Mouse (Mus musculus) heart, embryonic 16.5 days (tissue): ENCODE results near the gene Trp53. TPM values are rescaled to one million over a fixed set of nuclear protein-coding genes. Genes with fewer than 3 reads are reported as not detected.

Experiments used
- ATAC-seq: fragments of 200-750 bp; cut with Nextera tagmentation; replicated peaks from 2 replicates; pipeline ENCODE4 v1.8.0; 2017; ENCODE audit warnings: moderate number of reproducible peaks; ENCODE audit not compliant: insufficient read depth, low FRiP score; ENCODE audit errors: extremely low read depth
- H3K27ac ChIP-seq: fragments of 300-500 bp; sonication (generic); 2 replicates; pipeline ENCODE4 v1.5.1; 2014; ENCODE audit warnings: mild to moderate bottlenecking, low read length, control low read depth, moderate library complexity
- H3K27me3 ChIP-seq: fragments of 300-500 bp; sonication (generic); 2 replicates; pipeline ENCODE4 v1.6.1; 2014; ENCODE audit warnings: low read length, mixed read lengths; ENCODE audit not compliant: control insufficient read depth, insufficient read depth
- H3K36me3 ChIP-seq: fragments of 300-500 bp; sonication (generic); 2 replicates; pipeline ENCODE4 v1.6.1; 2014; ENCODE audit not compliant: control insufficient read depth, insufficient read depth
- H3K4me1 ChIP-seq: fragments of 300-500 bp; sonication (generic); 2 replicates; pipeline ENCODE4 v1.6.1; 2014; ENCODE audit warnings: low read length, mixed read lengths; ENCODE audit not compliant: control insufficient read depth, insufficient read depth
- H3K4me2 ChIP-seq: fragments of 300-500 bp; sonication (generic); 2 replicates; pipeline ENCODE4 v1.6.1; 2014; ENCODE audit warnings: low read depth, mild to moderate bottlenecking, control low read depth, low read length
- H3K4me3 ChIP-seq: fragments of 300-500 bp; sonication (generic); 2 replicates; pipeline ENCODE4 v1.5.1; 2014; ENCODE audit warnings: mild to moderate bottlenecking, control low read depth, low read length
- H3K9ac ChIP-seq: fragments of 300-500 bp; sonication (generic); 2 replicates; pipeline ENCODE4 v1.6.1; 2014; ENCODE audit warnings: low read length, control low read depth
- H3K9me3 ChIP-seq: fragments of 300-500 bp; sonication (generic); replicated peaks from 2 replicates; pipeline ENCODE4 v1.6.1; 2016; ENCODE audit warnings: low read length; ENCODE audit not compliant: control insufficient read depth
- WGBS: fragments of 180-500 bp; shearing (Covaris S2); extraction: QIAGEN DNeasy Blood & Tissue Kit; methylation state at CpG from one replicate; pipeline ENCODE4 v1.1.7; 2014; 5-methylcytosine and 5-hydroxymethylcytosine counted together
- polyA plus RNA-seq: library from polyadenylated mRNA; unstranded; fragments of >200 nt; fragmentation: Nextera tagmentation; extraction: Ambion mirVana; gene quantifications from 2 replicates; pipeline ENCODE4 v1.2.1, GENCODE M21; 2015

The Trp53 gene
- polyA plus RNA-seq, 1 experiment from 2014 or later: 87.0 TPM

GRCm38 (mm10) chr11:69589207-69589834 is 9.2 kb downstream of the Trp53 start:
- Histone ChIP-seq H3K27ac (no peak overlapping the region), H3K9me3 (no peaks in the 10 kb centered on the region), H3K4me3 (no peak overlapping the region), H3K36me3 (peaks cover 43% of the 10 kb centered on the region), H3K9ac (no peak overlapping the region), H3K4me1 (no peaks in the 10 kb centered on the region), H3K27me3 (no peaks in the 10 kb centered on the region), H3K4me2 (no peak overlapping the region)
- WGBS: 85% methylated on average over 22 of the region's 22 CpGs
- ATAC-seq: no peak

- no peaks in the 10 kb centered on the region for H3K4me1 ChIP-seq
- no peak overlapping the region for H3K9ac ChIP-seq
- H3K36me3 ChIP-seq: peaks cover 46% of the 10 kb centered on the region
- no peaks in the 10 kb centered on the region for H3K27me3 ChIP-seq
- 88% methylated on average over 8 of the region's 8 CpGs for WGBS
- no peak overlapping the region for H3K4me3 ChIP-seq
- ATAC-seq: no peak
- no peak overlapping the region for H3K27ac ChIP-seq
- H3K4me2 ChIP-seq: no peak overlapping the region
- no peaks in the 10 kb centered on the region for H3K9me3 ChIP-seq
These were observed 10.5 kb downstream of the Trp53 start for GRCm38 (mm10) chr11:69590622-69591021.

- Histone ChIP-seq H3K36me3 (peaks cover 46% of the 10 kb centered on the region), H3K27ac (no peak overlapping the region), H3K9me3 (no peaks in the 10 kb centered on the region), H3K4me2 (no peak overlapping the region), H3K9ac (no peak overlapping the region), H3K4me1 (no peaks in the 10 kb centered on the region), H3K4me3 (no peak overlapping the region), H3K27me3 (no peaks in the 10 kb centered on the region)
- no peak for ATAC-seq
- WGBS: 88% methylated on average over 3 of the region's 3 CpGs
These were observed 11.3 kb downstream of the Trp53 start for GRCm38 (mm10) chr11:69591424-69591823.

- no peak for ATAC-seq
- 65% methylated on average over 7 of the region's 7 CpGs for WGBS
- H3K27ac ChIP-seq: no peak overlapping the region
- H3K36me3 ChIP-seq: peaks cover 46% of the 10 kb centered on the region
- H3K4me1 ChIP-seq: no peaks in the 10 kb centered on the region
- no peak overlapping the region for H3K4me3 ChIP-seq
- no peaks in the 10 kb centered on the region for H3K9me3 ChIP-seq
- no peaks in the 10 kb centered on the region for H3K27me3 ChIP-seq
- H3K9ac ChIP-seq: no peak overlapping the region
- H3K4me2 ChIP-seq: no peak overlapping the region
These were observed 11.9 kb downstream of the Trp53 start for GRCm38 (mm10) chr11:69591899-69592637.

- WGBS: 82% methylated on average over 4 of the region's 4 CpGs
- Histone ChIP-seq H3K36me3 (peaks cover 42% of the 10 kb centered on the region), H3K4me1 (no peaks in the 10 kb centered on the region), H3K4me2 (no peak overlapping the region), H3K9me3 (no peaks in the 10 kb centered on the region), H3K4me3 (no peak overlapping the region), H3K27ac (no peak overlapping the region), H3K27me3 (no peaks in the 10 kb centered on the region), H3K9ac (no peak overlapping the region)
- ATAC-seq: no peak
These were observed 12.6 kb downstream of the Trp53 start for GRCm38 (mm10) chr11:69592799-69593198.

GRCm38 (mm10) chr11:69594853-69595252 is 14.7 kb downstream of the Trp53 start:
- Histone ChIP-seq H3K36me3 (peaks cover 21% of the 10 kb centered on the region), H3K27me3 (no peaks in the 10 kb centered on the region), H3K9ac (no peak overlapping the region)

GRCm38 (mm10) chr11:69599436-69599835 is 19.3 kb downstream of the Trp53 start:
- 14% methylated on average over 9 of the region's 9 CpGs for WGBS
- Histone ChIP-seq H3K4me3 (no peak overlapping the region), H3K27ac (peak overlapping the region; percentile 78; the same call in 1 of the 2 replicates), H3K4me2 (no peak overlapping the region), H3K9me3 (no peaks in the 10 kb centered on the region), H3K9ac (no peak overlapping the region), H3K4me1 (peaks cover 32% of the 10 kb centered on the region), H3K27me3 (no peaks in the 10 kb centered on the region), H3K36me3 (0 out of 2 replicates have a peak, but pooled peaks cover 3% of the 10 kb centered on the region)
- ATAC-seq: no peak

More at GRCm38 (mm10) chr11:69594853-69595252, 14.7 kb downstream of the Trp53 start:
- Histone ChIP-seq H3K9me3 (no peaks in the 10 kb centered on the region), H3K4me1 (peaks cover 3% of the 10 kb centered on the region), H3K27ac (no peak overlapping the region), H3K4me2 (no peak overlapping the region), H3K4me3 (no peak overlapping the region)
- no peak for ATAC-seq
- 94% methylated on average over 6 of the region's 6 CpGs for WGBS

- H3K36me3 ChIP-seq: no peaks in the 10 kb centered on the region
- H3K9ac ChIP-seq: peak overlapping the region; percentile 31; the same call in 1 of the 2 replicates
- H3K27me3 ChIP-seq: no peaks in the 10 kb centered on the region
- peak overlapping the region; percentile 32 for H3K4me2 ChIP-seq
- H3K4me3 ChIP-seq: no peak overlapping the region
- H3K27ac ChIP-seq: peak overlapping the region; percentile 78
- peaks cover 36% of the 10 kb centered on the region for H3K4me1 ChIP-seq
- ATAC-seq: peak; percentile 67
- no peaks in the 10 kb centered on the region for H3K9me3 ChIP-seq
- WGBS: 18% methylated on average over 6 of the region's 6 CpGs
These were observed 19.9 kb downstream of the Trp53 start for GRCm38 (mm10) chr11:69600098-69600497.

GRCm38 (mm10) chr11:69601768-69602167 is 21.6 kb downstream of the Trp53 start:
- H3K9ac ChIP-seq: no peak overlapping the region
- H3K27me3 ChIP-seq: no peaks in the 10 kb centered on the region
- no peaks in the 10 kb centered on the region for H3K9me3 ChIP-seq
- no peak overlapping the region for H3K4me2 ChIP-seq
- peaks cover 36% of the 10 kb centered on the region for H3K4me1 ChIP-seq
- no peaks in the 10 kb centered on the region for H3K36me3 ChIP-seq
- ATAC-seq: no peak
- H3K4me3 ChIP-seq: no peak overlapping the region
- 36% methylated on average over 3 of the region's 3 CpGs for WGBS
- no peak overlapping the region for H3K27ac ChIP-seq
